Mouse (Mus musculus) hindbrain, embryonic 11.5 days (tissue): Measurements from ENCODE around the gene Ifit3b. TPM values are rescaled to one million over a fixed set of nuclear protein-coding genes. Genes with fewer than 3 reads are reported as not detected.
A peak's percentile ranks its signal among the peaks of the same experiment; 100 is the strongest.

ENCODE experiments used
- ATAC-seq: fragments of 200-750 bp; cut with Nextera tagmentation; 2 replicates; pipeline ENCODE4 v1.8.0; 2017; ENCODE audit warnings: mild to moderate bottlenecking, moderate TSS enrichment, moderate library complexity; ENCODE audit not compliant: low FRiP score
- DNase-seq: peaks from one replicate; pipeline ENCODE4 v3.0.0-alpha.2; 2015; ENCODE audit warnings: low spot score
- H3K27ac ChIP-seq: fragments of 300-500 bp; sonication (generic); 2 replicates; pipeline ENCODE4 v1.5.1; 2014; ENCODE audit warnings: mild to moderate bottlenecking, low read depth, low read length
- H3K27me3 ChIP-seq: fragments of 300-500 bp; sonication (generic); 2 replicates; pipeline ENCODE4 v1.6.1; 2014; ENCODE audit warnings: mild to moderate bottlenecking, low read length, moderate library complexity, mixed read lengths; ENCODE audit not compliant: control insufficient read depth, insufficient read depth
- H3K36me3 ChIP-seq: fragments of 300-500 bp; sonication (generic); 2 replicates; pipeline ENCODE4 v1.6.1; 2014; ENCODE audit warnings: mild to moderate bottlenecking, low read length, moderate library complexity, mixed read lengths; ENCODE audit not compliant: control insufficient read depth, insufficient read depth
- H3K4me1 ChIP-seq: fragments of 300-500 bp; sonication (generic); replicated peaks from 2 replicates; pipeline ENCODE4 v1.6.1; 2014; ENCODE audit warnings: low read length, mixed read lengths; ENCODE audit not compliant: control insufficient read depth, insufficient read depth
- H3K4me2 ChIP-seq: fragments of 300-500 bp; sonication (generic); replicated peaks from 2 replicates; pipeline ENCODE4 v1.6.1; 2014; ENCODE audit warnings: mild to moderate bottlenecking, low read depth, low read length
- H3K4me3 ChIP-seq: fragments of 300-500 bp; sonication (generic); 2 replicates; pipeline ENCODE4 v1.5.1; 2014; ENCODE audit warnings: low read depth, low read length
- H3K9ac ChIP-seq: fragments of 300-500 bp; sonication (generic); 2 replicates; pipeline ENCODE4 v1.6.1; 2014; ENCODE audit warnings: low read depth, low read length
- H3K9me3 ChIP-seq: fragments of 300-500 bp; sonication (generic); 2 replicates; pipeline ENCODE4 v1.6.1; 2016; ENCODE audit warnings: low read length; ENCODE audit not compliant: control insufficient read depth
- WGBS: fragments of 180-500 bp; shearing (Covaris S2); extraction: QIAGEN DNeasy Blood & Tissue Kit; methylation state at CpG from one replicate; pipeline ENCODE4 v1.1.7; 2014; 5-methylcytosine and 5-hydroxymethylcytosine counted together
- polyA plus RNA-seq: library from polyadenylated mRNA; unstranded; fragments of >200 nt; fragmentation: Nextera tagmentation; extraction: Ambion mirVana; gene quantifications from 2 replicates; pipeline ENCODE4 v1.2.1, GENCODE M21; 2014

The Ifit3b gene
- polyA plus RNA-seq, 1 experiment from 2014 or later: not detected

DNA sequence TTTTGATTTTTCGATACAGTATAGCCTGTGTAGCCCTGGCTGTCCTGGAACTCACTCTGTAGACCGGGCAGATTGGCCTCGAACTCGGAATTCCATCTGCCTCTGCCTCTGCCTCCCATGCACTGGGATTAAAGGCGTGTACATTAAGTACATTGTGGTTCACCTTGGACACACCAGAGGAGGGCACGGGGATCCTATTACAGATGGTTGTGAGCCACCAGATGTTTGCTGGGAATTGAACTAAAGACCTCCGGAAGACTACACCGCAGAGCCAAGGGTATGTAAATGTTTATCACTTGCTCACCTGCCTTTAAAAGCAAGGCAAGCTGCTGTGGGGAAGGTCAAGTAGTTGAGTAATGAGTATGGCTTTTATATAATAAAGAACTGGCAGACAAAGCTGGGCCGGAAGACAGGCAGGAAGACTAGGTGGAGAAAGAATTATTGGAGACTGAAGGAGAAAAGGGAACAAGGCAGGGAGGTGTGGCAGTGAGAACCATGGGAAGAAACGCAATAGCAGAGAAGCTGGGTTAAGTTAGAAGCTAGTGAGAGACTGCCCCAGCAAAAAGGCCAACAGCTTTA lies 47.5 kb downstream of the Ifit3b start:
- DNase-seq (no peak), ATAC-seq (no peak)
- 87% methylated on average over 10 of the region's 10 CpGs for WGBS

DNA sequence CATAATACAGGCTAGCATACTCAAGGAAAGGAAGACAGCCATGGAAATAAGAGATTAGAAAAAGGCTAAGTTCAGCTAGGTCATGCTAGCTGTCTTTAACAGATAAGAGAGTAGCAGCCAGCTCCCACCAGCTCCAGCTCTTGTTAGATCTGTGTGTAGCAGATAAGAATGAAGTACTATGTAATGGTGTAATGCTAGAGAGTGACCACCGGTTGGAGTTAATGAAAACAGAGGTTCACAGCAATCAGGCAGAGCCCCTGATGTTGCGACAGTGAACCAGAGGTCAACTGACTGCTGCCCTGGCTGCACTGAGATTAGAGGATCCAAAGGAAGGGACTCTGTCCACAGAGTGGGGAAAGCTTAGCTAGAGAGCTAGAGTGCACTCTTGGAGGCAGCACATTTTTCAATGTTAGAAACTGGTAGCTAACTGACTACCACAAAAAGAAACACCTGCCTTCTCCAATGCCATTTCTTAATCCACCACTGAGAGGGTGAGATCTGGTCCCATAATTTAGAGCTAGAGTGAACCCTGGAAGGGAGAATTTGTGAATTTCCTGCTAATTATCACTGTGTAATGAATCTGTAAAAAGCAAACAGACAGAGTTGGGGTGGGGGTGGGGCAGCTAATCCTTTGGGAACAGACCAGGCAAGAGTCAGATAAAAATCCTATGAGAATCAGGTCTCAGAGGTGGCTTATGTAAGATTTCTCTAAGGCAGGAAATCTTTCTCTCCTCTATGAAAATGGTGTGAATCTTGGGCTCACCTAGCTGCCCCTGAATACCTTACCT lies 48.9 kb downstream of the Ifit3b start:
- Histone ChIP-seq H3K27me3 (no peaks in the 10 kb centered on the region), H3K4me2 (no peak overlapping the region), H3K4me3 (no peak overlapping the region), H3K9ac (no peak overlapping the region), H3K4me1 (no peaks in the 10 kb centered on the region), H3K9me3 (no peaks in the 10 kb centered on the region), H3K27ac (no peak overlapping the region), H3K36me3 (no peaks in the 10 kb centered on the region)
- 36% methylated on average over 2 of the region's 2 CpGs for WGBS
- no peak for DNase-seq
- ATAC-seq: 0 out of 2 replicates have a peak, but pooled peaks have one; percentile 27

More for the DNA sequence above, 47.5 kb downstream of the Ifit3b start:
- H3K9ac ChIP-seq: no peak overlapping the region
- H3K4me3 ChIP-seq: no peak overlapping the region
- no peak overlapping the region for H3K4me2 ChIP-seq
- H3K27me3 ChIP-seq: no peaks in the 10 kb centered on the region
- no peak overlapping the region for H3K27ac ChIP-seq
- H3K4me1 ChIP-seq: no peaks in the 10 kb centered on the region
- no peaks in the 10 kb centered on the region for H3K36me3 ChIP-seq
- H3K9me3 ChIP-seq: no peaks in the 10 kb centered on the region

DNA sequence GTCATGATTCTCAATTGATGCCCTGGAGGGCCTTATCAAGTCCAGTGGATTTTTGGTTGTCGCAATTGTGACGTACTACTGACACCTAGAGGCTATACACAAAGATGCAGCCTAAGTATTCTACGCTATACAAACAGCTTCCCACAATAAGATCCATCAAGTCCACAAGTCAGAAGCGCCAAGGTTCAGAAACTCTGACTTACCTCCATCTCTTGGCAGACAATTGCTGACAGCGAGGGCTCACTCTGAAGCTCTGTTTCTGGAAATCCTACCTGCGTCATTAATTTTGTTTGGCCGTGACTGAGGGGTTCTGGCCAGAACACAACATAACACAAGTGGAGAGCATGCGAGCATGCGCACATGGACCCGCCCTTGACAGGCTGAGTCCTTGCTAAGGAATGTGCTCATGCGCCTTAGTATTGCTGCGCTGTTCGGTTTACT lies 54.3 kb downstream of the Ifit3b start:
- 18% methylated on average over 13 of the region's 13 CpGs for WGBS
- peak overlapping the region; percentile 44 for H3K4me2 ChIP-seq
- peak; percentile 76 for DNase-seq
- H3K9me3 ChIP-seq: no peaks in the 10 kb centered on the region
- H3K4me3 ChIP-seq: peak overlapping the region; percentile 16; the same call in 1 of the 2 replicates
- H3K27me3 ChIP-seq: no peaks in the 10 kb centered on the region
- no peak overlapping the region for H3K27ac ChIP-seq
- no peaks in the 10 kb centered on the region for H3K4me1 ChIP-seq
- peak; percentile 91 for ATAC-seq
- no peaks in the 10 kb centered on the region for H3K36me3 ChIP-seq
- no peak overlapping the region for H3K9ac ChIP-seq

DNA sequence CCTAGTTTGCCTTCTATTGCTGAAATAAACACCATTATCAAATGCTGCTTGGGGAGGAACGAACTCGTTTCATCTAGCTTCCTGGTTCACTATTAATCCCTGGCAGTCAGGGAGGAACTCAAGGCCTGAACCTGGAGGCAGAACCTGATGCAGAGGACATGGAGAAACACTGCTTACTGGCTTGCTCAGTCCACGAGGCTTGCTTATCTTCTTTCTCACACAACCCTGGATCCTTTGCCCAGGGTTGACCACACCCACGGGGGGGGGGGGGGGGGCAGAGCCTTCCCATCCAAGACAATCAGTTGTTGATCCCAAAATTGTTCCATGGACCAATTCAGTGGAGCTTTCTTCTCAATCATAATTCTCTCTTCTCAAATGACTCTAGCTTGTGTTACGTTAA lies 55.0 kb downstream of the Ifit3b start:
- Histone ChIP-seq H3K4me1 (no peaks in the 10 kb centered on the region), H3K4me3 (no peak overlapping the region), H3K4me2 (no peak overlapping the region), H3K36me3 (no peaks in the 10 kb centered on the region), H3K9ac (no peak overlapping the region), H3K9me3 (no peaks in the 10 kb centered on the region), H3K27me3 (no peaks in the 10 kb centered on the region), H3K27ac (no peak overlapping the region)
- ATAC-seq (no peak), DNase-seq (no peak)
- 60% methylated on average over 5 of the region's 5 CpGs for WGBS

Other genes with a start within 250 kb of the Ifit3b start
- 0.42 and 1.0 TPM in 2 replicates for gene Ch25h, start 132.8 kb upstream of the Ifit3b start, polyA plus RNA-seq
- 27.3 and 28.2 TPM in 2 replicates for gene Lipa, start 80.5 kb upstream of the Ifit3b start, polyA plus RNA-seq
- 3.7 and 4.2 TPM in 2 replicates for gene Ifit2, start 57.3 kb upstream of the Ifit3b start, polyA plus RNA-seq
- gene Ifit3, start 24.4 kb upstream of the Ifit3b start, polyA plus RNA-seq: 0.15 and 0.19 TPM in 2 replicates
- 0.25 and 0.42 TPM in 2 replicates for gene Ifit1bl1, start 6.0 kb upstream of the Ifit3b start, polyA plus RNA-seq
- gene Ifit1bl2, start 32.8 kb downstream of the Ifit3b start, polyA plus RNA-seq: 0.07 and 0.19 TPM in 2 replicates
- gene Ifit1, start 32.9 kb downstream of the Ifit3b start, polyA plus RNA-seq: 0.08 and 0.36 TPM in 2 replicates
- gene Slc16a12, start 139.3 kb downstream of the Ifit3b start, polyA plus RNA-seq: 2.2 and 3.1 TPM in 2 replicates